Mouse (Mus musculus) frontal cortex, postnatal 10 days (tissue): ENCODE data around the gene Rreb1.

Source experiments
- DNase-seq, 2 experiments: peaks; one replicate each; pipeline ENCODE4 v3.0.0; 2022; ENCODE audit warnings: low spot score in 2 of 2, mixed read lengths in 1 of 2

Rreb1 gene

DNA sequence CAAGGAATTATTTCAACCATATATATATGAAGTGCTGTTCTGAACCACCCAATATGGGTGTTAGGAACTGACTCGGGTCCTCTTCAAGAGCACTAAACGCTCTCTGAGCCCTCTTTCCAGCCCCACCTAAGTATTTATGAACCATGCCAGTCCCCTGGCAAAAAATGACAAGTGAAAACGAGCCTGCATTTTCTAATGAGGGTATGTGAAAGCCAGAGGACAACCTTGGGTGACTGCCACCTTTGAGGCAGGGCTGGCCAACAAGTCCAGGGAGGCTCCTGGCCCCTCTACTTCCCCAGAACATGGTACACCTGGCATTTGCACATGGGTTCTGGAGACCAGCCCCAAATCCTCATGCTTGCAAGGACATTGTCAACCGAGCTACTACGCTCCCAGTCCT lies 196.5 kb downstream of the Rreb1 start:
- no peak for DNase-seq

DNA sequence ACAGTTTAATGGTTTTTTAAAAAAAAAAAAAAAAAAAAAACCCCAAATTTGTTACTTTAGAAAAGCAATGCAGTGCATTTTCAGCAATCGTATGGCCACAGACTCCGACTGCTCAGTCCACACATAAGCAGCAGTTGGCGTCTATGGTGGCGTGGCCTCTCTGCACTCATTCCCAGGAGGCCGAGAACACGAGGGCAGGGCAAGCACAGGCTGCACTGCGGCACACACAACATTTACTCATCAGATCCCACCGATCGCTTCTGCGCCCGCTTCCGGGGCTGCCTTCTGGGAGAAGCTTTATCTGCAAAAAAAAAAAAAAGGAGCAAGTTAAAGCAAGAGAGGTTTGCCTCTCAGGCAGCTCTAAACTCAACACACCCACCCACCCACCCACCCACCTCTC lies 201.3 kb downstream of the Rreb1 start:
- DNase-seq, result no peak

DNA sequence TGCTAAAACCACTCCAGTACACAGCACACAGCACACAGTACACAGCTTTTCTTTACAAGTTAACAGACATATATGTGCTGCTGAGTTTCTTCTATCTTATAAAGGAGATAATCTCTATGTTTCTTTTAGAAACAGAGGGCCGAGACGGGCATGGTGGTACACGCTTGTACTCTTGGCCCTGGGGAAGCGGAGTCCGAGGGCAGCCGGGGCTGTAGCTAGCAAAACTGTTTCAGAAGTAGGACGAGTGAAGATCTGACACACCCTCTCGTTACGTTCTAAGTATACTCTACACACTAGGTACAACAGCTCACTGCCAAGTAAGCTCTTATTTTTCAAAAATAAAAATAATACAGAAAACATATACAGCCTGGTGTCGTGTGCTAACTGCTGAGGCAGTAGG lies 202.1 kb downstream of the Rreb1 start:
- DNase-seq, result no peak

DNA sequence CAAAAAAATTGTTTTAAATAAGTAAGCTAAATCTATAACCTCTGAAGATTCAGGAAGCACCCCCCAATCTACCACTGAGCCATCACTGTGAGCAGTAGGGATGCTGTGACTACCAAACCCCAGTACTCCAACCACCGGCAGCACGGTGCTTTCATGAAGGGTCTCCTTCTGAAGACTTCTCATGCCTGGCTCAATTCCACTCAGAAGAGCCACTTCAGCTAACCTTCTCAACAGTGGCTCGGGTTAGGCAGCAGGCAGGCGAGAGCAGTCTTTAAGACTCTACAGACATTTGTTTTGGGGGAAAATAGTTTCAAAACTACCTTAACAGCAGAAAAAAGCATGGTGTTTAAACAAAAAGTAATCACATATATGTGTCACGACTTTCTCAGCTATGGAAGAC lies 202.9 kb downstream of the Rreb1 start:
- DNase-seq, result no peak

DNA sequence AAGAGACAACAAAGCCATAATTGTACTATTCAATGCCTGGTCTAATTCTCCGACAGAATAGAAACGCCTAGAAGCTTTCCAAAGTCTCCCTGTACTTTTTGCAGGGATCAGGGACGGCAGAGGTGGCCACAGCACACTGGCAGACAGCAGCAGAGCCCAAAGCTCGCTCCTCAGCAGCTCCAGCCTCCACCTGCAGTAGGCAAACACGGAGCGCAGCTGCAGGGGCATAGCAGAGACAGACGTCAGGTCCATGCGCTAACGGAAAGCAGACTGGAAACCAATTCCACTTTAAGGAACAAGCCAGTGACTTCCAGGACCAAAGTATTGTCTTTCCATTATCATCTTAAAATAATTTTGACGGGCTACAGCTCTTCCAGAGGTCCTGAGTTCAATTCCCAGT lies 208.0 kb downstream of the Rreb1 start:
- no peak for DNase-seq

DNA sequence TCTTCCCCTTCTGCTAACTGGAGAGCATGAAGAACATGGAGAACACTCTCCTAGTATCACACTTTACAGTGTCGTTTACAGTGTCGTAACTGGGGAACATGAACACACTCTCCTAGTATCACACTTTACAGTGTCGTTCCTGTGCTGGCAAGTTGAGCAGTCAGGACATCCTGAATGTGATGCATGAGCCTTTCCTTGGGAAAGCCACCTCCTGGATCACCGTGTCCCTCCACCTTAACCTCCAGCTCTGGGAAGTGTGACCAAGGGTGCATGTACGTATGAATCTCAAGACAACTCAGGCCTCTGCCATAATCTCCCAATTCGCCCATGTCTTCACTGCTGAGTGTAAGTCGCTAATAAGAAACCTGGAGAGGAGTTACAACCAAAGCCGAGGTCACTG lies 211.5 kb downstream of the Rreb1 start:
- no peak for DNase-seq

DNA sequence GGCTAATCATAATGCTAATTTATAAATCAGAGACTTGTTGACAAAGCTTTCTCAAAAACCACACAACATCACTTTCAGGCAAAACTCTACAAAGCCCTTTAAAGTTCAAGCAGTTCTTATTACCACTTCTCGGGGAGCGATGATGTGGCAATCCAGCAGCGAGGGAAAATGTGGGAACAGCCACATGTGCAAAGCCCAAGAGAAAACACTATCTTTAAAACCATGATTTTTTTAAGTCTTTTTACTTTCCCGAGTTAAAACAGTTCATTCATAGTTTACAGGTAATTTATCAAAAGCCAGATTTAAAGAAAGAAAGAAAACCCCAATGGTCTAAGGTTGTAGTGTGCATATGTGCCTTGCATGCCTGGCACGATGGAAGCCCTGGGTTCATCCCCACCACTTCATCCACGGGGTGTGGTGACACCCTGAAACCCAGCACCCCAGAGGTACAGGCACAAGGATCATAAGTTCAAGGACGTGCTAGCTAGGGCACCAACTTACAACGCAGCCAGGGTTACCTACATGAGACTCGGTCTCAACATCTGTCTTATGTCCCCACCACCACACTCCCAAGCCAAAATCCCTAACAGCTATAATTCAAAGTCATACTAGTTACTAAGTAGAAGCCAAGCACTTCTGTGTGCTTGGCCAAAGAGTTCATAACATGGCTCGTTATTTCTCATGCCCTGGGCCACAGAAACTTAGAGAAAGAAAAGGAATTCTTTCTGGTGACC lies 214.6 kb downstream of the Rreb1 start:
- DNase-seq, result no peak

DNA sequence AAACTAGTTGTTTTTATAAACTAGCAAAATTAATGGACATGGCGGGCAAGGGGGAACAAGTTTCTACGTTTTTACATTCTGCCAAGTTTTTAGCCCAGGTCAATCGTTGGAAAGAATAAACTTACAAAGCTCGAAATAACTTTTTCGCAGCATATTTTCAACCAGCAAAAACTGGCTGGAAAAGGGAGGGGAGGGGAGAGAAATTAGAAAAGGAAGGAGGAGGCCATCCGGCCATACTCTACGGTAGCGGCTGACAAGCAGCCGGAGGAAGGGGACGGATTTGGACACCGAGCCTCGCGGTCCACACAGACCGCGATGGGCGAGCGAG lies 215.1 kb downstream of the Rreb1 start:
- DNase-seq, result no peak

DNA sequence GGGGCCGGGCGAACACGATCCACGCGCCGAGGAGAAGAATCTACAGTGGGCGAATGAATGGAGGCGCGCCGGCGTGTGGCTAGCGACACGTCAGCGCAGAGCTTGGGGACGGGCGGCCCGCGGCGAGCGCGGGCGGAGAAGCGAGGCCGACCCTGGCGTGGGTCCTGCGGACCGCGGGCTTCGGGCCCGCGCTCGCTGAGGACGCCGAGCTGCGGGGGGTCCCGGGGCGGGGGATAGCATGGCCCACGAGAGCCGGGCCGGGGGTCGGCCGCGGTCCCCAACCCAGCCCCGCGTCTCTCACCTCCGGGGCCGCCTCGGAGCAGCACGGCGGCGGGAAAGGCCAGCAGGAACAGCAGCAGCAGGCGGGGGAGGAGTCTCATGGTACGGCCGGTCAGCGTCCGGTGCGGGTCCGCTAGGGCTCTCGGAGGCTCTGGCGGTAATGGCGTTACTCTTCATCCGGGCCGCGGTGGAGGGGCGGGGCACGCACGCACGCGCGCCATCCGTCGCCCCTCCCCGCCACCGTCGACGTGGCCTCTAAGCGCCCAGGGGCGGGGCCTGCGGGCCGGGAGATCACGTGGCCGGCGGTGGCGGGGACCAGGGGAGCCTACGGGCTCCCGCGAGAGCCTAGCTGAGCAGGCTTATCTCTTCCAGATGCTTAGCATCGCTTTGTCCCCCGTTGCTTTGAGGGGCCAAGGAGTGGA lies 215.7 kb downstream of the Rreb1 start, which contains the start of gene Ssr1:
Gene Ssr1 (minus strand): TSS at position 514 of the 701 bp plus-strand sequence.
- DNase-seq, result peak; percentile 93 to 95

DNA sequence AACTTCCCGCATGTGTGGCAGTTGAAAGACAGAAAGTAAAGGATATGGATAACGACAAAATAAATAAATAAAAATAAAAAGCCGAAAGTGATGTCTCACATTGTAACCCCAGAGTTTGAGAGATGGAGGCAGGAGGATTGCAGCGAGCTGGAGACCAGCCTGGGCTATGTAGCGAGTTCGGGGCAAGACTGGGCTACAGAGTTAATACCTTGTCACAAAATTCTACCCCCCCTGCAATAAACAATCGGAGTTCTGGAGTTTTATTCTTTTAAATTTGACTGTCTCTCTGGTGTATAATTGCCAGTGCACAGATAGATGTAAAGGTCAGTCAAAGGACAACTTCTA lies 216.2 kb downstream of the Rreb1 start:
- no peak for DNase-seq

DNA sequence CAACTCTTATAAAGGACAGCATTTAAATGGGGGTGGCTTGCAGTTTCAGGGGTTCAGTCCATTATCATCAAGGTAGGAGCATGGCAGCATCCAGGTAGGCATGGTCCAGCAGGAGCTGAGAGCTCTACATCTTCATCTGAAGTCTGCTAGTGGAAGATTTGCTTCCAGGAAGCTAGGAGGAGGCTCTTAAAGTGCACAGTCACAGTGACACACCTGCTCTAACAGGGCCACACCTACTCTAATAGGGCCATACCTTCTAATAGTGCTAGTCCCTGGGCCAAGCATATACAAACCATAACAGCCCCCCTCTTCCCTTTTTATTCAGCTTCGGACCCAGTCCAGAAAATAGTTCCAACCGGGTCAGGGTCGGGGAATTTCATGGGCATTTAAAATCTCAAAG lies 221.5 kb downstream of the Rreb1 start:
- no peak for DNase-seq
